Mouse (Mus musculus): ENCODE measurements around the gene Xiap.
"Not testable (repeated sequence)": the region's sequence is repeated elsewhere in the genome, so short reads cannot be mapped to it uniquely, and the experiment has no call there.

Gene Xiap

DNA sequence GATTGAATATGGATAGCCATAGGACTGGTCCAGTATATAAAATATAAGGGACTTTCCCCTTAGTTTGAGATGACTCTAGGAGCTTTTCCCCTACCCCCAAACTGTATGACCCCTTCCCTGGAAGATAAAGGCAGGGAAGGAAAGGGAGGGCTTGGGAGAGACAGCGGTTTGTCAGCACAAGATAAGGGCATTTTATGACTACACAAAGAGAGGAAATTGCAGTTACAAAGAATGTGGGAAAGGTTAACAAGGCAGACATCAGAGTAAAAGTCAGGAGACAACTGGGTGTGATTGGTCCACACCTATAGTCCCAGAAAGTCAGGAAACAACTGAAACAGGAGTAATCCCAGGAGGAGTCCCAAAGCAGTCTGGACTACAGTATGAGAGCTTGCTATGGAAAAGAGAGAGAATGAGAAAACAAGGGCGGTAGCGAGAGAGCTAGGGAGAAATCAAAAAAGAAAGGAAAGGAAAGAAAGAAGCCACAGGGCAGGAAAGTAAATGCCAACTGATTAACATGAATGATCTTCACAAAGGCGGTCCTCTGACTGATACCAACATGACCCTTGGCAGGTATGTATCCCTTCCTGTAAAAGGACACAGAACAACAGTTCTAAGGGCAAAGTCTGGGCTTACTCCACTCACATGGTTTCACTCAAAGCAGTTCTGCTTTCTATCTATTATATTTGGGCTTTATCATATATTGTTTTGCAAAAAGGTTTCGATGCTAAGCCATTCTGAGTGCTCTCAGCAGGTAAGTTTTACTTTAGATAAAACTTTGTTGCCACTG lies at the start of gene Xiap:
Xiap (plus strand) TSS at position 398 of the 787 bp plus-strand sequence.
- DNase-seq (ENCODE audit: low spot score) = no peak

DNA sequence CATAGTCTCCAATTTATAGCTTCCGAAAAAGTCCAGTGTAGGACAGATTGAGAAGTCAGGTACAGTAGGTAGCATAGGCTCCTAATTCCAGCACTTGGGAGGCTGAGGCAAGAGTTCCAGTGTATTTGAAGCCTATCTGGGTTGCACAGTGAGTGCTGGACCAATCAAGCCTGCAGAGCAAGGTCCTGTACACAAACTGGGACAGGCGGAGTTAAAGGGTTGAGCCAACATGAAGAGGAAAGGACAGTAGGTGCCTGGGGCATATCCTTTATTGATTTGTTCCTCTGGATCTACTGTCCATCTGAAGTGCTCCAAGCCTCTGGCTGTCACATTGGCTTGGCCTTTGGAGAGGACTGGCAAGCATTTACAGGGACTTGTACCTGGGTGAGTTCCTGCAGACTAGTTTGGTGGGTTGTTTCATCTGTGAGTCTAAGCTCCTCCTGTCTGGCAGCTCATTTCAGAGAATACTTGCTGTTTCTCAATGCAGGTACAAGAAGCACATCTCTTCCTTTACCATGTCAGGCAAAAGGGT lies 46.7 kb upstream of the Xiap start:
- DNase-seq (ENCODE audit: low spot score) = no peak

DNA sequence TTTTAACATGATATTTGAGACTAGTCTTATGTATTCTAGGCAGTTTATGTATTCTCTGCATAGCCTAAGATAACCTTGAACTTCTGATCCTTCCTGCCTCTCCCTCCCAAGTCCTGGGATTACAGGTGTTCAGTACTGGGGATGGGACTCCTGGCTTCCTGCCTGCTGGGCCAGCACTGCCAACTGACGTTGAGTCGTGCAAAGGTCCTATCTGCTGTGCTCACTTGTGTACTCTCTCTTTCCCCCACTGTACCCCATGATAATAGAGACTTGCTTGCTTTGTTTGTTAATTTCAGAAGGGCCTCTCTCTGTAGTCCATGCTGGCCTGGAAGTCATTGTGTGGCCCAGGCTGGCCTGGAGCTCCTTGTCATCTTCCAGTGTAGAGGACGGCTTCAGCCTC lies 45.7 kb upstream of the Xiap start:
- no peak for DNase-seq (ENCODE audit: low spot score)

- no peak for DNase-seq (ENCODE audit: low spot score)
Measured at GRCm38 (mm10) chrX:42014502-42014901, 45.0 kb upstream of the Xiap start.

DNA sequence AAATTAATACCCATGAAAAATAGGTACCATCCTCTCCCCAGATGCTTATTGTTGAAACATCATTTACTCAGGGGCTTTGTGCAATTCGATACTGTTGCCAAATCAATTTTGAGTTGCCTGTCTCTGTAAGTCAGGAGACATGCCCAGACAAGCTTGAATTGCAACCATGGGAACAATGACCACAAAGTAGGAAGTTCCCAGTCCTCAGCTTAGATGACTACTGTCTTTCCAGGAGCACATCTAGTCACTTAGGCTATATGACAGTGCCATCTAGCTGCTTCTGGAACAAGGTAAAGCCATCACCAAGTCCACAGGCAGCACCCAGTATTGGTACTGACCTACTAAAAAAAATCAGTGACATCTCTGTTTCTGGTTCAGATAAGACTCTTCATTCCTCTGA lies 41.4 kb upstream of the Xiap start:
- no peak for DNase-seq (ENCODE audit: low spot score)

DNA sequence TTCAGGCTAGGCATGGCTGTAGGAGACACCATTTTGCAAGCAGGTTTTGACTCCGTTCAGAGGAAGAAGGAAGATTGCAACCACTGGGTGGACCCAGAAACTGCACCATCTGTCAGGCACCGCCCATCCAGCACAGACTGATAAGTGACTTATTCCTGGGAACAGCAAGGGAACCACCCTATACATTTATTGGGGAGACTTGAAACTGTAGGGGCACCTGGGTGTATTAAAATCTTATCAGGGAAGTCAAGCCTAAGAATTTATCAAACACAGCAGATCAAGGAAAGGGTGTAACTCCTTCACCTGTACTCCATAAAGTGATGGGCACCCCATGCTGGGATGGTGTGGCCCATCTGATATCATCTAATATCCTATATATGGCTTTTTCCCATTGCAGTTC lies 40.0 kb upstream of the Xiap start:
- DNase-seq (ENCODE audit: low spot score) = no peak

DNA sequence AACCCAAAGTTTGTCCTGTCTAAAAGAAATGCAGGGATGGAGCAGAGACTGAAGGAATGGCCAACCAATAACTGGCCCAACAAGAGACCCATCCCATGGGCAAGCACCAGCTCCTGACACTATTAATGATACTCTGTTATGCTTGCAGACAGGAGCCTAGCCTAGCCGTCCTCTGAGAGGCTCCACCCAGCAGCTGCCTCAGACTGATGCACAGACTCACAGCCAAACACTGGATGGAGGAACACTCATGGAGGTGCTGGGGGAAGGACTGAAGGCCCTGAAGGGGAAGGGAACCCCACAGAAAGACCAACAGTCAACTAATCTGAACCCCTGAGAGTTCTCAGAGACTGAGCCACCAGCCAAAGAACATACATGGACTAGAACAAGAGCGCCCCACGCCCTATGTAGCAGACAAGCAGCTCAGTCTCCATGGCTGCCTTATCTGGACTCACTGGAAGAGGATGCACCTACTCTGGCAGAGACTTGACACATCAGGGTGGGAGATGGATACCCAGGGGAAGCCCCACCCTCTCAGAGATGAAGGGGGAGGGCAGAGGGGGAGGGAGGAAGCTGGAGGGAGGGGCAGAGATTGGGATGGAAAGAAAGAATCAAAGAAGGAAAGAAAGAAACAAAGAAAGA lies 33.6 kb upstream of the Xiap start:
- not testable (repeated sequence) for DNase-seq (ENCODE audit: low spot score)

DNA sequence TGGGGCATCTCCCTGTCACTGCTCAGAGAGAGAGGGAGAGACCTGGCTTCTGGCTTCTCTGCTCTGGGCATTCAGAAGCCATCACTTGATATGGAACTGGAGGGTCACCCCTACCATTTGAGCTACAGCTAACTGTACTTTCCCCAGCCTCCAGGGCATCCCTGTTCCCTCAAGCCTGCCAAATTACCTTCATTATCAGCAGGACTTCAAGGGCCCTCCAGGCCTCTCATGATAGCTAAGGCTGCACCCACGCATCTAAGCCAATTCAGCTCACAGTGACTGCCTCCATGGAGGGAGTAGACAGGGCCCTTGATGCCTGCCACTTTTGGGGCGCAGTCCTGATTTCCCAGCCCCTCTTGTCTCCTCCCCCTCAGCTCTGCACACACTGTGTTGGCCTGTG lies 32.5 kb upstream of the Xiap start:
- DNase-seq (ENCODE audit: low spot score) = not testable (repeated sequence)

GRCm38 (mm10) chrX:42033111-42033693 lies 26.3 kb upstream of the Xiap start:
- peak; percentile 43 for DNase-seq (ENCODE audit: low spot score)

- no peak for DNase-seq (ENCODE audit: low spot score)
Measured at GRCm38 (mm10) chrX:42033911-42034310, 25.6 kb upstream of the Xiap start.

GRCm38 (mm10) chrX:42039481-42039880 lies 20.0 kb upstream of the Xiap start:
- no peak for DNase-seq (ENCODE audit: low spot score)

DNA sequence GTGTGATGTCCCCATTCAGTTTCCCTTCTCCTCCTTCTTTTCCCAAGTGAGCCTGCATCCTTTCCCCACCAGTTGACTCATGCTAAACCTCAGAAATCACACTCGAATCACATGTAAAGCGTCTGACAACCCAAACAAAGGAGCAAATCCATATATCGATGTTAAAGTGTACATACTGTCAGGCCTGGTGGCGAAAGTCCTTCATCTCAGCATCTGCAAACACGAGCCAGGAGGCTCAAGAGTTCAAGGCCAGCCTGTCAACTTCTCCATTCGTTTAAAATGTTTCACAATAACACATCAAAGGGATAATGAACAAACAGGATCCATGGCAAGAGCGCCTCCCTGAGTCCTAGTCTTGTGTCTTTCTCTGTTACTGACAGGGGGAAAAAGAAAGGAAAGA lies 14.5 kb upstream of the Xiap start:
- DNase-seq (ENCODE audit: low spot score) = no peak

DNA sequence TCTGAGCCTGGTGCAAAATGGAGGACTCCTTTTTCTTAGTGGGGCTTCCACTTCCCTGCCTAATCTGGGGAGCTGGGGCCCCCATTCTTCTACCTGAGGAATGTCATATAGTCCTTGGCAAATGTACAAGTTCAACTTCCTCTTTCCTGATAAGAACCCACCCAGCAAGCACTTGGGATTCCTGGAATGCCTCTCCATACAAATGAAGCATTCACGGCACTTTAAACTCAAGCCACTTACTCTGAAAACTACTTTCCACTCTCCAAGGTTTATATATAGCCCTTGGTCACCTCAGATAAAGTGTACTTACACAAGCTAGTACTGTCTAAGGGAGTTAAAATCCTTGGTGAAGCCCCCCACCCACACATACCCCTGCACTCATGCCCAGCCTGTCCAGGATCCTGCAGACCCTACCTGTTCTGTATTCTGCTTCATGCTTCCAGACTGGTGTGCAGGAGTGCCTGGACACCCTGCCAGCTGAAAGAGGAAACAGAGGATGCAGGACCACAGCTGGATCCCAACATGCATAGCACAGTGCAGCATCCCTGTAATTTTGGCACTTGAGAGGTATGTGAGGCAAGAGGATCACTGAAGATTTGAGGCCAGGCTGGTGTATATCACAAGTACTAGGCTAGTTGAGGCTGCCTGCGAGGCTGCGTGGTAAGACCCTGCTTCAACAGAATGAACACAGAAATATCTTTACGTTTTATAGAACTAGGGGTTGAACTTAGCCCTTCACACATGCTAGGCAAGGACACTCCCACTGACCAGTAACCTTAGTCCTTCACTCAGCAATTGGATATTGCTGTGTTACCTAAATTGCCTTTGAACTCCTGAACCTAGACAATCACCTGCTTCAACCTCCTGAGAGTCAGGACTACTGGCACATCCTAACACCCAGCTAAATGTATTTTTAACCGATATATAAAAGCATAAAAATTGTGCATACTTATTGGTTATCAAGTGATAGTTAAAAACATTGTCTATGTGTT lies 8.5 kb upstream of the Xiap start:
- no peak for DNase-seq (ENCODE audit: low spot score)

DNA sequence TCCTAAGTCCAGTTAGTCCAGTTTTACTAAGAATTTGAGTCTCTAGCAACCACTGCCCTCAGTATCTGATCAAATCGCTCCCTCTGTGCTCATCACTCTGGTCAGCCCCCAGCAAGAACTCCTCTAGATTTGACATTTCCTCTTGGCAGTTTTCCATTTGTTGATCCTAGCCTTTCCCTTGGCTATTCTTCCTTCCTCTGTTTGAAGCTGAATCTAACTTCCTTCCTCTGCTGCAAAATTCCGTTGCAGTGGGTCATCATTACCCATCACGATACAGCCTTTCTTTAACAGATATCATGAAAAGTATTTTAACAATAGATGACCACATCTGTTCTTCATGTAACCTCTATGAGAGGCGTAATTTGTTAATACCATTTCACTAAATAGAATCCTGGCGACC lies 2.5 kb upstream of the Xiap start:
- no peak for DNase-seq (ENCODE audit: low spot score)

DNA sequence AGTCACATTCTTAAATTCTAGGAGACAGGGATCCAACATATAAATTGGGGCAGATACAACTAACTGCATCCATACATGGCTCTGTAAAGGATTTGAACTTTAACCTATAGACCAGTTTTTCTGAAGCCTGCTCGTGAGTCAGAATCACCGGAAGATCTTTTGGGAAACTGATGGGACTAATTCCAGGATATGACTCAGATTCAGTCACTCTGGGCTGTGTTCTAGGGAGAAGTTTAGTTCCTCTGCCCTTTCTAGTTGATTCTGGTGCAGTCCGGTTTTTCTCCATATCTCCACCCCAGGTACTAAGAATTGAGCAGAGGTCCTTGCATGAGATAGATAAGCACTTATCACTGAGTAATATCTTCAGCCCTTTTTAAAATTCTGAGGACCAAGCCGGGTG lies 1.6 kb upstream of the Xiap start:
- no peak for DNase-seq (ENCODE audit: low spot score)

GRCm38 (mm10) chrX:42063621-42064020 lies 4.1 kb downstream of the Xiap start:
- DNase-seq (ENCODE audit: low spot score) = no peak

- no peak for DNase-seq (ENCODE audit: low spot score)
Measured at GRCm38 (mm10) chrX:42065086-42065485, 5.6 kb downstream of the Xiap start.

GRCm38 (mm10) chrX:42066771-42067170 lies 7.3 kb downstream of the Xiap start:
- no peak for DNase-seq (ENCODE audit: low spot score)

GRCm38 (mm10) chrX:42067791-42068200 lies 8.3 kb downstream of the Xiap start:
- DNase-seq (ENCODE audit: low spot score) = peak; percentile 38

DNA sequence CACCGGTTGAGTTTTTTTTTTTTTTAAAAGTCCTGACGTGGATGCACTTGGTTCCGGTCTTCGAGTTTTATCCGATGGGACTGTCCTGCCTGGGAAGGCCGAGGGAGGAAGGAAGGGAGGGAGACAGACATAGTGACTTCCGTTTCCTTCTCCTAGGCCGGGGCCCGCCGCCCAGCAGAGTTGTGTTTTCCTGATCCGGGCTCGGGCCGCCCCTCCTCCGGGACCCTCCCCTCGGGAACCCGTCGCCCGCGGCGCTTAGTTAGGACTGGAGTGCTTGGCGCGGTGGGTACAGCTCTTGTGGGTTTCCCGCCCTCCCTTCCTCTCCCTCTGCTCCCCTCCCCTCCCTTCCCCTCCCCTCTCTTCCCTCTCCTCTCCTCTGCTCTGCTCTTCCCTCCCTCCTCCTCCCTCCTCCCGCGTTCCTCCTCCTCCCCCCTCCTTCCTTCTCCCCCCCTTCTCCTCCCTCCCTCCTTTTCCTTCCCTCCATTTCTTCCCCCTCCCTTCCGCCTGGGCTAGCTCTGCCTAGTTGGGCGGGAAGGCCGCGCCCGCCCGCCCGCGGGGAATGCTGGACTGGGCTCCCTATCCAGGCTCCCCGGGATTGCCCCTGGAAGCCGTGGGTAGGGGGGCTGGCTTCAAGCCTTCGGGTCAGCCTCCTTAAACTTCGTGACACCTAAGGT lies 8.9 kb downstream of the Xiap start:
- DNase-seq (ENCODE audit: low spot score) = peak; percentile 60

DNA sequence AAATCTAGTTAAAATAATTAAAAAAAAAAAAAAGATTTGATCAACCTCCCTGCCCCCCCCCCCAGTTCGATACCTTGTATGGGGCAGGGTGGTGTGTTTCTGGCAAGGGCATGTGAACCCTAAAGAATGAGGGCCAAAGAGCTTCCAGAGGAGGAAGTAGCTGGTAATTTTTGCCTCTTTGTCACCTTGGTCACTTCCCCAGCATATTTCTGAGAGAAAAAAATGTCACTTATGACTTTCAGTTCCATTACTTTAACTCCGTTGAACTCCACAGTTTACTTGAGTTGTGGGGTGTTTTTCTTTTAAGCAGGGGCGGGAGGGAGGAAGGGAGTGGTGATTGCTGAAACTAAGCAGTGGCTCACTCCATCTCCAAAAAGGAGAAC lies 9.4 kb downstream of the Xiap start:
- DNase-seq (ENCODE audit: low spot score) = no peak

Measured in ovary, postnatal 10 days (tissue).